Mouse (Mus musculus) megakaryocyte-erythroid progenitor cell, adult 5 weeks (primary cell): ENCODE measurements around the gene Flcn. TPM values are rescaled to one million over a fixed set of nuclear protein-coding genes. Genes with fewer than 3 reads are reported as not detected.

ENCODE experiments used
- polyA plus RNA-seq: library from polyadenylated mRNA; stranded (reverse); fragments of >175 nt; gene quantifications from 2 replicates; pipeline ENCODE4 v1.2.3, GENCODE M21; 2012

Flcn gene
- 22.4 and 27.6 TPM in 2 replicates for polyA plus RNA-seq

GRCm38 (mm10) chr11:59809670-59810474 lies at the start of gene Flcn:
Gene Flcn (minus strand): TSS chr11:59810016.

GRCm38 (mm10) chr11:59839459-59840126 lies 29.8 kb upstream of the Flcn start, which contains the start of gene Cops3:
Gene Cops3 (minus strand): TSS chr11:59839838.

GRCm38 (mm10) chr11:59839008-59839458 lies 29.2 kb upstream of the Flcn start, which contains the start of gene Nt5m:
Gene Nt5m (plus strand): TSS chr11:59839447.

GRCm38 (mm10) chr11:59787199-59787781 lies 22.5 kb downstream of the Flcn start, which contains the start of gene Pld6:
Gene Pld6 (minus strand): TSS chr11:59787645.

Other genes starting within 250 kb of the Flcn start
- not detected in 2 replicates for gene Olfr222, start 233.8 kb downstream of the Flcn start, polyA plus RNA-seq
- gene Olfr223, start 216.7 kb downstream of the Flcn start, polyA plus RNA-seq, result not detected in 2 replicates
- 64.6 and 83.2 TPM in 2 replicates for gene Mprip, start 148.7 kb downstream of the Flcn start, polyA plus RNA-seq
- 4.1 and 4.4 TPM in 2 replicates for gene Pld6, start 22.4 kb downstream of the Flcn start, polyA plus RNA-seq
- gene Nt5m, start 29.4 kb upstream of the Flcn start, polyA plus RNA-seq, result 14.7 and 17.8 TPM in 2 replicates
- gene Cops3, start 29.8 kb upstream of the Flcn start, polyA plus RNA-seq, result 10.3 and 13.3 TPM in 2 replicates
- 47.5 and 51.4 TPM in 2 replicates for gene Med9, start 138.2 kb upstream of the Flcn start, polyA plus RNA-seq
- 1.9 and 2.1 TPM in 2 replicates for gene Rasd1, start 154.9 kb upstream of the Flcn start, polyA plus RNA-seq
- gene Pemt, start 236.5 kb upstream of the Flcn start, polyA plus RNA-seq, result 13.1 and 15.7 TPM in 2 replicates